6 mouse cellular contexts compared by ENCODE assay signal in the genomic region with DNA sequence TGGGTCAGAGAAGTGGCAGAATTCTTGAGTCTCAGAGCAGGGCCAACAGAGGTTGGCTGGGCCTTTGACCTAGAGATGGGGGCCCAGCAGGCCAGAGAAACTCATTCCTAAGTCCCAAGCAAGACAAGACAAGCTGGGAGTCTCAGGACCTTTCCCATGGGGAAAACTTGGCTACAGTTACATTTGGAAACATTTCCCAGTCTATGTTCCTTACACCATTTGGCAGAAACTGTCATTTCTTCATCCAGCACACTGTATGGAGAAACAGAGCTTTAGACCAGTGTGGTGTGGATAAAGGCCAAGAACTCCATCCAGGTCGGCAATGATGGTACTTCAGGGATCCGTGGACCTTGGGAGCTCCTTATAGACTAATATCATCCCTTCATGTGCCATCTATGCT.
"Had no signal": no experiment of that assay in that cellular context is flagged by ENCODE, and none has a peak within 500 bp of the region (broad histone marks: within the 10 kb centered on the region; RNA-seq: fewer than 3 reads in every experiment).

No protein-coding gene starts in this region.

- H3K4me1 ChIP-seq: liver, embryonic 15.5 days had no signal

- H3K4me3 ChIP-seq: layer of hippocampus, adult 2 months; limb, embryonic 13.5 days; liver, embryonic 15.5 days; midbrain, embryonic 15.5 days had no signal

- H3K36me3 ChIP-seq: limb, embryonic 13.5 days; liver, embryonic 15.5 days; midbrain, embryonic 15.5 days had no signal

- H3K27me3 ChIP-seq: liver, embryonic 15.5 days; midbrain, embryonic 15.5 days had no signal

- ATAC-seq: lung, postnatal 0 days; midbrain, embryonic 15.5 days had no signal

- H3K9me3 ChIP-seq: limb, embryonic 13.5 days; liver, embryonic 15.5 days; midbrain, embryonic 15.5 days had no signal

- H3K27ac ChIP-seq: kidney, postnatal 0 days; layer of hippocampus, adult 2 months; liver, embryonic 15.5 days; midbrain, embryonic 15.5 days had no signal
